Mouse (Mus musculus) ES-E14 (cell line): Measurements from ENCODE around the gene Sod1.

Experiments used
- CHD2 ChIP-seq: IDR thresholded peaks from 2 replicates; pipeline ENCODE4 v1.6.1; 2014; ENCODE audit warnings: mild to moderate bottlenecking, low read depth, low read length, inconsistent platforms
- HCFC1 ChIP-seq: IDR thresholded peaks from 2 replicates; pipeline ENCODE4 v1.6.1; 2012; ENCODE audit warnings: low read length, inconsistent platforms, borderline replicate concordance; ENCODE audit not compliant: insufficient read depth

GRCm38 (mm10) chr16:90241875-90242274 is 21.3 kb downstream of the Sod1 start:
- no peak for TF ChIP-seq HCFC1
- TF ChIP-seq CHD2, result no peak
